Mouse (Mus musculus): ENCODE data around the gene Pet100.
"Not testable (repeated sequence)": the region's sequence is repeated elsewhere in the genome, so short reads cannot be mapped to it uniquely, and the experiment has no call there.

Gene Pet100

GRCm38 (mm10) chr8:3621199-3621970 is at the start of gene Pet100, which contains the start of gene Xab2:
Gene Pet100, plus strand, starts transcription at chr8:3621548.
Gene Xab2, minus strand, starts transcription at chr8:3621316.
- DNase-seq (ENCODE audit: extremely low read depth, low read depth, low spot score) = peak; percentile 98

- no peak for DNase-seq (ENCODE audit: extremely low read depth, low read depth, low spot score)
Observed at GRCm38 (mm10) chr8:3574546-3574945, 46.8 kb upstream of the Pet100 start.

GRCm38 (mm10) chr8:3576211-3576960 is 45.0 kb upstream of the Pet100 start:
- DNase-seq (ENCODE audit: extremely low read depth, low read depth, low spot score) = no peak

- no peak for DNase-seq (ENCODE audit: extremely low read depth, low read depth, low spot score)
Observed at GRCm38 (mm10) chr8:3579390-3580364, 41.7 kb upstream of the Pet100 start.

- DNase-seq (ENCODE audit: extremely low read depth, low read depth, low spot score) = not testable (repeated sequence)
Observed at GRCm38 (mm10) chr8:3581961-3582360, 39.4 kb upstream of the Pet100 start.

GRCm38 (mm10) chr8:3586452-3586851 is 34.9 kb upstream of the Pet100 start:
- DNase-seq (ENCODE audit: extremely low read depth, low read depth, low spot score) = no peak

GRCm38 (mm10) chr8:3586993-3587390 is 34.4 kb upstream of the Pet100 start, which contains the start of gene Camsap3:
Gene Camsap3, plus strand, starts transcription at chr8:3587293.
- no peak for DNase-seq (ENCODE audit: extremely low read depth, low read depth, low spot score)

GRCm38 (mm10) chr8:3587391-3588257 is 33.7 kb upstream of the Pet100 start:
- DNase-seq (ENCODE audit: extremely low read depth, low read depth, low spot score) = no peak

GRCm38 (mm10) chr8:3588258-3588633 is 33.1 kb upstream of the Pet100 start:
- DNase-seq (ENCODE audit: extremely low read depth, low read depth, low spot score) = no peak

GRCm38 (mm10) chr8:3593470-3593869 is 27.9 kb upstream of the Pet100 start:
- DNase-seq (ENCODE audit: extremely low read depth, low read depth, low spot score) = no peak

GRCm38 (mm10) chr8:3594466-3594865 is 26.9 kb upstream of the Pet100 start:
- no peak for DNase-seq (ENCODE audit: extremely low read depth, low read depth, low spot score)

GRCm38 (mm10) chr8:3598054-3598453 is 23.3 kb upstream of the Pet100 start:
- no peak for DNase-seq (ENCODE audit: extremely low read depth, low read depth, low spot score)

GRCm38 (mm10) chr8:3599219-3599618 is 22.1 kb upstream of the Pet100 start:
- no peak for DNase-seq (ENCODE audit: extremely low read depth, low read depth, low spot score)

- no peak for DNase-seq (ENCODE audit: extremely low read depth, low read depth, low spot score)
Observed at GRCm38 (mm10) chr8:3600401-3600800, 20.9 kb upstream of the Pet100 start.

GRCm38 (mm10) chr8:3603439-3603838 is 17.9 kb upstream of the Pet100 start:
- no peak for DNase-seq (ENCODE audit: extremely low read depth, low read depth, low spot score)

GRCm38 (mm10) chr8:3606593-3606992 is 14.8 kb upstream of the Pet100 start:
- DNase-seq (ENCODE audit: extremely low read depth, low read depth, low spot score) = no peak

GRCm38 (mm10) chr8:3607822-3608221 is 13.5 kb upstream of the Pet100 start:
- no peak for DNase-seq (ENCODE audit: extremely low read depth, low read depth, low spot score)

GRCm38 (mm10) chr8:3609046-3609815 is 12.1 kb upstream of the Pet100 start:
- DNase-seq (ENCODE audit: extremely low read depth, low read depth, low spot score) = peak; percentile 76

GRCm38 (mm10) chr8:3609816-3610150 is 11.6 kb upstream of the Pet100 start:
- DNase-seq (ENCODE audit: extremely low read depth, low read depth, low spot score) = peak; percentile 66
